Mouse (Mus musculus) spleen, embryonic (tissue): ENCODE measurements at regions not wholly inside any gene's neighbourhood (a gene's known extent, or its start where the extent isn't known, plus 50 kb on each side); places are given as distances from the start of the nearest gene placed in this dataset.

Source experiments
- CTCF ChIA-PET: fragments of 350-600 bp; sonication (Branson Sonifier 250); formaldehyde crosslinking; loops from one replicate; lab custom pipeline; 2022; lab: Charles Lee

DNA sequence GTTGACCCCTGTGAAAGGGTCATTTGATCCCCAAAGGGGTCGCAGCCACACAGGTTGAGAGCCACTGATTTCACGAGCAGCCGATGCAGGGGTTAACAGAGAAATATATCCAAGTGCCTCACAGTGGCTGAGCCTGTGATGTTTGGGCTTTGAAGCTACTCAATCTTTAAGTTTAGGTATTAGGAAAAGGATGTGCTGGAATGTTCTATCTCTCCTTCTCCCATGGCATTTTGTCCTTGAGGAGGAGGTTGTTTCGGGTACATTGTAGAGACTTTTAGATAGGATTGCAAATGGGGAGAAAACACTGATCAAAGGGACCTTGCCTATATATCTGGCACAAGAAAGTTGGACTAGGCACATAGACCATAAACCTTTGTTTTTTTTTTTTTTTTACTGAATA lies 88.6 kb upstream of the Cpsf6 start:
- CTCF ChIA-PET: interaction anchor here (0.6 kb wide), 2 partner anchors 50 to 108 kb away, joined by 4 to 5 read pairs; no protein-coding TSS in a partner anchor

- CTCF ChIA-PET: no interaction called here
Observed at GRCm38 (mm10) chr10:117467161-117467560, 87.3 kb upstream of the Cpsf6 start.

DNA sequence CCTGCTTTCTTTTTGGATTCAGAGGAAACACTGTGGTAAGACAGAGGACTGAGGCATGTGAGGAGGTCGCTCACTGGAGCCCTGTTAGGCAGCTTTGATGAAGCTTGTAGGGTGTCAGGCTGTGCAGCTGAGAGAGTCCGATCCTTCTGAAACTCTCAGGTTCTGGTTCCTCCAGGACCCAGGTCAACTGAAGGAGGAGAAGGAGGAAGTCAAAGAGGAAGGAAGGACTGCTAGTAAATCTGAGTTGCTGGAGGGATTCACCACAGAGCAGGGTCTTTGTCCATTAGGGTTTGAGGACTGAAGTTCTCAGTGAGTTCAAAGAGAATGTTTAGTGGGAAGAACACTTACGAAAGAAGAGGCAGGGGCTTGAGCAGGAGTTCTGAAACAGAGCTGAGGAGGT lies 86.6 kb upstream of the Cpsf6 start:
- CTCF ChIA-PET: no interaction called here

GRCm38 (mm10) chr10:117465671-117466250 lies 85.9 kb upstream of the Cpsf6 start:
- CTCF ChIA-PET: interaction anchor here (0.5 to 0.6 kb wide), 2 partner anchors 54 to 222 kb away, joined by 4 to 12 read pairs; no protein-coding TSS in a partner anchor

DNA sequence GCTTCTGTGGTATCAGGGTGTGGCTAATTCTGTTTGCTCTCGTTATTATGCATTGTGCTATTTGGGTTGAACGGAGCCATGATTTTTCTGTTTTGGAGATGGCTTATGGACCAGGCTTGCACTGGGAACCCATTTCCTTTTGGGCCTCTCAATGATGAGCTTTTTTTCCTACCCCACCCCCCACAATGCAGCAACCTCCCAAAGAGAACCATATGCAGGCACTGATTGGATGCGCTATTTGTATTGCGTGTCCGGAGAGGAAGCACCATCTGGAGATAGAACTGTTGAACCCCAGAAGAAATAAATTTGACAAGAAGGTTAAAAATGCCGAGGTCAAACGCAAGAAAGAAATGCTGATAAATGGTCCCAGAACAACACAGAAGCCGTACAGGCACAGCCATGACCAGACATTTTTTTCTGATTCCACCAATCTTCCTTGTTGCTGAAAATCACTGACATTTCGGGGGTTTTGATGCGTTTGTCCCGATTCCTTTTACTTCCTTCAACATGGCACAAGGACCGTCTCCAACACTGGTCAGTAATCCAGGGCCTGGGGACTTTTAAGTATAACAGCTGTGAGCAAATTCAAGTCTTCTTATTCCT lies 85.3 kb upstream of the Cpsf6 start:
- CTCF ChIA-PET: interaction anchor here (0.5 to 0.6 kb wide), 2 partner anchors 54 to 223 kb away, joined by 4 to 12 read pairs; no protein-coding TSS in a partner anchor

DNA sequence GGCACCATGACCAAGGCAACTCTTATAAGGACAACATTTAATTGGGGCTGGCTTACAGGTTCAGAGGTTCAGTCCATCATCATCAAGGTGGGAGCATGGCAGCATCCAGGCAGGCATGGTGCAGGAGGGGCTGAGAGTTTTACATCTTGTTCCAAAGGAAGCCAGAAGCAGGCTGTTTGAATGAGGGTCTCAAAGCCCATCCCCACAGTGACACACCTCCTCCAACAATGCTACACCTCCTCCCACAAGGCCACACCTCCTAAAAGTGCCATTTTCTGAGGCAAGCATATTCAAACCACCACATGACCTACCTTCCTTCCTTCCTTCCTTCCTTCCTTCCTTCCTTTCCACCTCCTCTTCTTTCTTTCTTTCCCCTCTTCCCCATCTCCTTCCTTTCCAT lies 84.5 kb upstream of the Cpsf6 start:
- CTCF ChIA-PET: interaction anchor here (0.6 kb wide), 1 partner anchor 31 kb away, joined by 6 read pairs; no protein-coding TSS in a partner anchor

GRCm38 (mm10) chr10:117463636-117464035 lies 83.8 kb upstream of the Cpsf6 start:
- CTCF ChIA-PET: interaction anchor here (0.6 kb wide), 2 partner anchors 32 to 53 kb away, joined by 6 to 7 read pairs; no protein-coding TSS in a partner anchor

DNA sequence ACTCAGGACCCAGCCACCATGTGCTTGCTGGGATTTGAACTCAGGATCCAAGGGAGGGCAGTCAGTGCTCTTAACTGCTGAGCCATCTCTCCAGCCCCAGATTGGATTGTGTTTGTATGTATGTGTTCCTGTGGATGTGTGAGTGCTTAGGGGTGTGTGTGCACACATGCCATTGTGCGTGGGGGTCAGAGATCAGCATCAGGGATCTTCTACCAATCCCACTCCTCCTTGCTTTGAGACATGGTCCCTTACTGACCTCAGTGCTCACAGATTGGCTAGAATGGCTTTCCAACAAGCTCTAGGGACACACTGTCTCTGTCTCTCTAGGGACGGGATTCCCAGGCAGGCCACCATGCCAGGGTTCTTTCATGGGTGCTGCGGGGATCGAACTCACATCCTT lies 83.1 kb upstream of the Cpsf6 start:
- CTCF ChIA-PET: interaction anchor here (0.8 kb wide), 1 partner anchor 53 kb away, joined by 4 read pairs; no protein-coding TSS in a partner anchor

- CTCF ChIA-PET: interaction anchor here (0.8 kb wide), 1 partner anchor 54 kb away, joined by 4 read pairs; no protein-coding TSS in a partner anchor
Observed at GRCm38 (mm10) chr10:117461791-117462516, 82.1 kb upstream of the Cpsf6 start.

GRCm38 (mm10) chr10:117461261-117461660 lies 81.4 kb upstream of the Cpsf6 start:
- CTCF ChIA-PET: no interaction called here

DNA sequence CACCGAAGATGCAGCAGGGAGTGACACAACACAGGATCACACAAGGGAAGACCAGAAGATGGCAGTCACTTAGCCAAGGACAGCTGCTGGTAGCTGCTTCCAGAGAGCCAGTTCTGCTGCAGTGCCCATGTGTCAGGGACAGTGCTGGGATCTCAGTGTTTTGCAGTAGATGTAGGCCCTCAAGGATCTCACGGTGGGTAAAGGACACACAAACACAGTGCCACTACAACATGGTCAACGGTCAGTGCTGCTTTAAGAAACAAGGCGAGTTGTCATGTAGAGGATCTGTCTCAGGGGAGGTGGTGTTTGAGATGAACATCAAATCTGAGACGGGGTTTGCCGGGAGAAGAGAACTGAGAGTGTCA lies 80.5 kb upstream of the Cpsf6 start:
- CTCF ChIA-PET: no interaction called here

DNA sequence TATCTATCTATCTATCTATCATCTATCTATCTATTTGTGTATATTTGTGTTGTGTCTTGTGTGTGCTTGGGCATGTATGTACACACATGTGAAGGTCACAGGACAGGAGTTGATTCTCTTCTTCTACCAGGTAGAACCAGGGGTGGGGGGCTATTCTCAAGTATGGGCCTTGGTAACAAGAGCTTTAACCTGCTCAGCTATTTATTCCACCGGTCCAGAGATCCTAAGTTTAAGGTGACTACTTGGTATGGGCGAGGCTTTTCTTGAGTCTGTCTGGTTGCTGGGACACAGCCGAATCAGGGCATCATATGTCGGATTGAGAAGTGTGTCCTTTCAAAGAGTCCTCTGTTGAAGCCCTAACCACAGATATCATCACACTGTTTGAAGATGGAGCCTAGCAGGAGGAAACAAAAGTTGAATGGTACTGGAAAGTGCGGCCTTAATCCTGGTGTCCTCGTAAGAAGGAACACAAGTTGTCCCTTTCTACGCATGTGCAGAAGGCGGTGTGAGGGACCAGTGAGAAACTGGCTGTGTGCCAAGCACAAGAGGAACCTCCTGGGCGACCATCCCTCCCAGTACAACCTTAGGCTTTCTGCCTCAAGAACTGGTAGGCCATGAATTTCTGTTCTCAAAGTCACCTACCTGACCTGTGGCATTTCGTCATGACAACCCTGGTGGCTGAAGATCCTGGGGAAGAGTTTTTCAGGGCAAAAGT lies 80.0 kb upstream of the Cpsf6 start:
- CTCF ChIA-PET: no interaction called here

- CTCF ChIA-PET: no interaction called here
Observed at GRCm38 (mm10) chr10:117459041-117459475, 79.2 kb upstream of the Cpsf6 start.

DNA sequence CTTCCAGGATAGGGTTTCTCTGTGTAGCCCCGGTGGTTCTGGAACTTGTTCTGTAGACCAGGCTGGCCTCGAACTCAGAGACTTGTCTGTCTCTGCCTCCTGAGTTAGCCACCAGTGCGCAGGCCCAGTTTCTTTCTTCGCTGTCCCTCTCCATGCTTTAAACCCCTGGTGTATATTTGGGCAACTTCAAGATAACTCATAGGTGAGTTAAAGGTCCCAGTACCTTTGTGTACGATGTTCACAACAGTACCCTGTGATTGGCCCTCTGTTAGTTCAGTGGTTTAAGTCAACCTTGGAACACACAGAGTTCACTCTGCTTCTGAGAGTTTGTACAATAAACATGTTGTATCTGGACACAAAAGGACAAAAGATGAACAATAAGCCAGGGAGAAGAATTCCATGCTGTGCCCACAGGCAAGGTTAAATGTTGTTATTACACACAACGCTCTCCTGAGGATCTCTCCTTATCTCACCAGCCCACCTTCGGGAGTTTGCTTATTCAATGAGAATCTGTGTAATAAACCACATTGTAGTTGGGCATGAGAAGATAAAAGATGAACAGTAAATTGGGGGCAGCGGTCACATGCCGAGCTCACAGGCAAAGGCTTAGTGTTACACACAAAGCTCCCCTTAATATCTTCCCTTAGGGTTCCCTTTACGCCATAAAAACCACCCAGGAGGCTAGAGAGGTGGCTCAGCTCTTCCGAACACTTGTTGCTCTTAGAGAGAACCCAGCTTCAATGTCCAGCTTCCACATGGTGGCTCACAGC lies 78.6 kb upstream of the Cpsf6 start:
- CTCF ChIA-PET: no interaction called here

- CTCF ChIA-PET: interaction anchor here (0.8 kb wide), 1 partner anchor 164 kb away, joined by 5 read pairs; no protein-coding TSS in a partner anchor
Observed at GRCm38 (mm10) chr10:117457701-117457950, 77.8 kb upstream of the Cpsf6 start.

- CTCF ChIA-PET: interaction anchor here (0.8 kb wide), 1 partner anchor 165 kb away, joined by 5 read pairs; no protein-coding TSS in a partner anchor
Observed at GRCm38 (mm10) chr10:117456904-117457700, 77.3 kb upstream of the Cpsf6 start.

GRCm38 (mm10) chr10:117456427-117456826 lies 76.6 kb upstream of the Cpsf6 start:
- CTCF ChIA-PET: interaction anchor here (0.6 kb wide), 1 partner anchor 524 kb away, joined by 3 read pairs; no protein-coding TSS in a partner anchor

GRCm38 (mm10) chr10:117455595-117456302 lies 75.9 kb upstream of the Cpsf6 start:
- CTCF ChIA-PET: interaction anchor here (0.6 kb wide), 1 partner anchor 524 kb away, joined by 3 read pairs; no protein-coding TSS in a partner anchor
